Mouse (Mus musculus): ENCODE measurements around the gene Dapp1. TPM values are rescaled to one million over a fixed set of nuclear protein-coding genes. Genes with fewer than 3 reads are reported as not detected.

The Dapp1 gene
- polyA plus RNA-seq, 1 experiment from 2014 or later: 8.1 TPM

DNA sequence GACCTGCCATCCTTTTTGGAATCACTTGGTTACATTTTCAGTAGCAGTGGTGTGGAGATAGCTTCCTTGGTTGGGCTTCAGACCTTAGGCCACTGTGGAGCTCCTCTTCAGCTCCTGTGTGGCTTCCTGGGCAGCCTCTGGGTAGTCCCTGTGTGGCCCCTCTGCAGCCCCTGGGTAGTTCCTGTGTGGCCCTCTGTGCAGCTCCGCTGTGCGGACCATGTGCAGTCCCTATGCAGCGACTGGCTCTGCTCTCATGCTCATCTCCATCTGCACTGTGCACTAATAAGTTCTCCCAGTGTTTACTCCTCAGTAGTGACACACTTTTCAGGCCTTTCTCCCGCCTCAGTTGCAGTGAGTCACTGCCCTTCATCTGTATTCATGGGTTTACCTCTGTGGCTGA is 89.2 kb downstream of the Dapp1 start:
- H3K27me3 ChIP-seq (ENCODE audit: insufficient read depth, low read length): no peaks in the 10 kb centered on the region
- WGBS: 95% methylated on average over 4 of the region's 4 CpGs
- no peaks in the 10 kb centered on the region for H3K4me1 ChIP-seq (replicated peaks; ENCODE audit: insufficient read depth, low read length)
- H3K4me3 ChIP-seq (replicated peaks; ENCODE audit: low read depth, low read length): no peak overlapping the region
- no peak overlapping the region for H3K9ac ChIP-seq (ENCODE audit: low read depth, low read length)
- peaks cover 26% of the 10 kb centered on the region for H3K36me3 ChIP-seq (ENCODE audit: insufficient read depth, low read length)
- H3K4me2 ChIP-seq (ENCODE audit: low read length): no peak overlapping the region
- H3K27ac ChIP-seq: no peak overlapping the region
- TF ChIP-seq CTCF (IDR thresholded peaks at IDR 0.05; ENCODE audit: low read depth): no peak
- ATAC-seq (replicated peaks; ENCODE audit: low FRiP score, low read depth) (no peak), DNase-seq (ENCODE audit: low spot score) (no peak)
- no peaks in the 10 kb centered on the region for H3K9me3 ChIP-seq (replicated peaks; ENCODE audit: low read length)

GRCm38 (mm10) chr3:137891089-137891488 is 90.3 kb downstream of the Dapp1 start:
- DNase-seq (ENCODE audit: low spot score): no peak
- no peak overlapping the region for H3K4me2 ChIP-seq (ENCODE audit: low read length)
- H3K9me3 ChIP-seq (replicated peaks; ENCODE audit: low read length): no peaks in the 10 kb centered on the region
- no peak overlapping the region for H3K4me3 ChIP-seq (replicated peaks; ENCODE audit: low read depth, low read length)
- H3K9ac ChIP-seq (ENCODE audit: low read depth, low read length): no peak overlapping the region
- H3K27me3 ChIP-seq (ENCODE audit: insufficient read depth, low read length): no peaks in the 10 kb centered on the region
- H3K4me1 ChIP-seq (replicated peaks; ENCODE audit: insufficient read depth, low read length): no peaks in the 10 kb centered on the region
- H3K27ac ChIP-seq: no peak overlapping the region
- WGBS: 84% methylated on average over 3 of the region's 3 CpGs
- H3K36me3 ChIP-seq (ENCODE audit: insufficient read depth, low read length): peaks cover 26% of the 10 kb centered on the region
- no peak for TF ChIP-seq CTCF (IDR thresholded peaks at IDR 0.05; ENCODE audit: low read depth)
- ATAC-seq (replicated peaks; ENCODE audit: low FRiP score, low read depth): no peak

DNA sequence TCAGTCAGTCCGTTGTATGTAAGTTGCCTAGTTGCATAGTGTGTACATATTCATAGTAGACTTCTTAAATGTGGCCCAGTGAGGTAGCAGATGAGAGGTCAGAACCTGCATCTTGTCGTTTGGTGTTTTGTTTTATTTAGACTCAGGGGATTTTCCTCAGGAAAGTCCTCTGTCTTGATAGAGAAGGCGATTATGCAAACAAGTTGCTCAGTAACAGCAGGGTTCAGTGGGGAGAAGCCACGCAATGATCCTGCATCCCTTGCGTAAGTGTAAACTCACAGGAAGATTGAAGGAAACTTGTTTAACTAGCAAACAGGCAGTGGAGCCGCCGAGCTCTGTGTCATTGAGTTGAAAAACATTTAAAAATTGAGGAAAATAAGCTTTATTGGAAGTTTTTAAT is 93.4 kb downstream of the Dapp1 start:
- Histone ChIP-seq H3K27ac (no peak overlapping the region), H3K4me1 (replicated peaks; ENCODE audit: insufficient read depth, low read length) (no peaks in the 10 kb centered on the region), H3K36me3 (ENCODE audit: insufficient read depth, low read length) (peaks cover 22% of the 10 kb centered on the region), H3K9me3 (replicated peaks; ENCODE audit: low read length) (no peaks in the 10 kb centered on the region), H3K4me3 (replicated peaks; ENCODE audit: low read depth, low read length) (no peak overlapping the region), H3K9ac (ENCODE audit: low read depth, low read length) (no peak overlapping the region), H3K27me3 (ENCODE audit: insufficient read depth, low read length) (no peaks in the 10 kb centered on the region), H3K4me2 (ENCODE audit: low read length) (no peak overlapping the region)
- 87% methylated on average over 7 of the region's 7 CpGs for WGBS
- no peak for TF ChIP-seq CTCF (IDR thresholded peaks at IDR 0.05; ENCODE audit: low read depth)
- no peak for ATAC-seq (replicated peaks; ENCODE audit: low FRiP score, low read depth)
- no peak for DNase-seq (ENCODE audit: low spot score)

DNA sequence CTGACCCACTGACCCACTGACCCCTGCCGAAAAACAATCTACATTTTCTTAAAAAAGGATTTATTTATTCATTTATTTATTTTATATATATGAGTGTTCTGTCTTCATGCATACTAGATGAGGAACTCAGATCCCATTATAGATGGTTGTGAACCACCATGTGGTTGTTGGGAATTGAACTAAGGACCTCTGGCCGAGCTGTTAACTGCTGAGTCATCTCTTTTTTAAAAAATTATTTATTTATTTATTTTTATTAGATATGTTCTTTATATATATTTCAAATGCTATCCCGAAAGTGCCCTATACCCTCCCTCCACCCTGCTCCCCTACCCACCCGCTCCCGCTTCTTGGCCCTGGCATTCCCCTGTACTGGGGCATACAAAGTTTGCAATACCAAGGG is 100.3 kb downstream of the Dapp1 start:
- 88% methylated on average over 5 of the region's 5 CpGs for WGBS
- ATAC-seq (replicated peaks; ENCODE audit: low FRiP score, low read depth) (no peak), DNase-seq (ENCODE audit: low spot score) (no peak)
- Histone ChIP-seq H3K9me3 (replicated peaks; ENCODE audit: low read length) (no peaks in the 10 kb centered on the region), H3K36me3 (ENCODE audit: insufficient read depth, low read length) (0 out of 2 replicates have a peak, but pooled peaks cover 3% of the 10 kb centered on the region), H3K4me2 (ENCODE audit: low read length) (no peak overlapping the region), H3K4me1 (replicated peaks; ENCODE audit: insufficient read depth, low read length) (no peaks in the 10 kb centered on the region), H3K27ac (no peak overlapping the region), H3K9ac (ENCODE audit: low read depth, low read length) (no peak overlapping the region), H3K27me3 (ENCODE audit: insufficient read depth, low read length) (no peaks in the 10 kb centered on the region), H3K4me3 (replicated peaks; ENCODE audit: low read depth, low read length) (no peak overlapping the region)
- TF ChIP-seq CTCF (IDR thresholded peaks at IDR 0.05; ENCODE audit: low read depth): no peak

Other genes starting within 250 kb of the Dapp1 start
- gene H2afz, start 117.1 kb downstream of the Dapp1 start, polyA plus RNA-seq (2015; fragmentation: Nextera tagmentation; extraction: Ambion mirVana): 1,659 and 1,680 TPM in 2 replicates
- 11.6 and 12.1 TPM in 2 replicates for gene Dnajb14, start 113.9 kb downstream of the Dapp1 start, polyA plus RNA-seq (2015; fragmentation: Nextera tagmentation; extraction: Ambion mirVana)
- gene Lamtor3, start 63.0 kb downstream of the Dapp1 start, polyA plus RNA-seq (2015; fragmentation: Nextera tagmentation; extraction: Ambion mirVana): 131 and 135 TPM in 2 replicates
- gene 1110002E22Rik, start 83.5 kb upstream of the Dapp1 start, polyA plus RNA-seq (2015; fragmentation: Nextera tagmentation; extraction: Ambion mirVana): 0.13 and 0.18 TPM in 2 replicates
- 0.08 and 0.14 TPM in 2 replicates for gene Gm5105, start 85.8 kb upstream of the Dapp1 start, polyA plus RNA-seq (2015; fragmentation: Nextera tagmentation; extraction: Ambion mirVana)
- gene Trmt10a, start 161.9 kb upstream of the Dapp1 start, polyA plus RNA-seq (2015; fragmentation: Nextera tagmentation; extraction: Ambion mirVana): 9.5 and 13.2 TPM in 2 replicates
- 6.9 and 7.0 TPM in 2 replicates for gene Mttp, start 163.4 kb upstream of the Dapp1 start, polyA plus RNA-seq (2015; fragmentation: Nextera tagmentation; extraction: Ambion mirVana)
- 0.14 and 0.40 TPM in 2 replicates for gene 4930579F01Rik, start 212.3 kb upstream of the Dapp1 start, polyA plus RNA-seq (2015; fragmentation: Nextera tagmentation; extraction: Ambion mirVana)
- 0.55 and 0.88 TPM in 2 replicates for gene Adh7, start 236.2 kb upstream of the Dapp1 start, polyA plus RNA-seq (2015; fragmentation: Nextera tagmentation; extraction: Ambion mirVana)

All from kidney, postnatal 0 days (tissue).